Mouse (Mus musculus): ENCODE data around the gene Rps18. TPM values are rescaled to one million over a fixed set of nuclear protein-coding genes. Genes with fewer than 3 reads are reported as not detected.

Rps18 gene
- polyA plus RNA-seq, 1 experiment, result not detected

GRCm38 (mm10) chr17:33940206-33940805 is 15.5 kb downstream of the Rps18 start, which contains the start of the genes Pfdn6 and Wdr46:
Gene Pfdn6 (minus strand): TSS chr17:33940343.
Gene Wdr46 (plus strand): TSS chr17:33940660.
- TF ChIP-seq POLR2A (IDR thresholded peaks at IDR 0.05; ENCODE audit: insufficient read depth, low read depth, low read length) (peak; percentile 42; the same call in 1 of the 2 replicates), CTCF (IDR thresholded peaks at IDR 0.05; ENCODE audit: insufficient read depth, low read depth, low read length) (no peak)
- peak within 1 kb of the TSS; percentile 77 for H3K4me3 ChIP-seq (ENCODE audit: insufficient read depth, low read depth, low read length)
- WGBS, result under 1% methylated on average over 36 of the region's 36 CpGs

GRCm38 (mm10) chr17:33938783-33939182 is 17.0 kb downstream of the Rps18 start:
- H3K27ac ChIP-seq (ENCODE audit: insufficient read depth, low read depth, low read length), result no peak overlapping the region
- 78% methylated on average over 11 of the region's 11 CpGs for WGBS
- TF ChIP-seq POLR2A (IDR thresholded peaks at IDR 0.05; ENCODE audit: insufficient read depth, low read depth, low read length) (no peak), CTCF (IDR thresholded peaks at IDR 0.05; ENCODE audit: insufficient read depth, low read depth, low read length) (no peak)
- H3K4me1 ChIP-seq (ENCODE audit: control insufficient read depth, insufficient read depth, low read length), result peaks cover 20% of the 10 kb centered on the region
- no peak overlapping the region for H3K4me3 ChIP-seq (ENCODE audit: insufficient read depth, low read depth, low read length)

More at GRCm38 (mm10) chr17:33940206-33940805, 15.5 kb downstream of the Rps18 start, which contains the start of the genes Pfdn6 and Wdr46:
- peaks cover 20% of the 10 kb centered on the region for H3K4me1 ChIP-seq (ENCODE audit: control insufficient read depth, insufficient read depth, low read length)
- H3K27ac ChIP-seq (ENCODE audit: insufficient read depth, low read depth, low read length), result peak within 1 kb of the TSS; percentile 40; the same call in 1 of the 2 replicates

- Histone ChIP-seq H3K27ac (ENCODE audit: insufficient read depth, low read depth, low read length) (no peak overlapping the region), H3K4me1 (ENCODE audit: control insufficient read depth, insufficient read depth, low read length) (peaks cover 20% of the 10 kb centered on the region), H3K4me3 (ENCODE audit: insufficient read depth, low read depth, low read length) (no peak overlapping the region)
- TF ChIP-seq CTCF (IDR thresholded peaks at IDR 0.05; ENCODE audit: insufficient read depth, low read depth, low read length) (no peak), POLR2A (IDR thresholded peaks at IDR 0.05; ENCODE audit: insufficient read depth, low read depth, low read length) (no peak)
- WGBS, result 87% methylated on average over 15 of the region's 15 CpGs
Measured at GRCm38 (mm10) chr17:33936993-33937392, 18.8 kb downstream of the Rps18 start.

DNA sequence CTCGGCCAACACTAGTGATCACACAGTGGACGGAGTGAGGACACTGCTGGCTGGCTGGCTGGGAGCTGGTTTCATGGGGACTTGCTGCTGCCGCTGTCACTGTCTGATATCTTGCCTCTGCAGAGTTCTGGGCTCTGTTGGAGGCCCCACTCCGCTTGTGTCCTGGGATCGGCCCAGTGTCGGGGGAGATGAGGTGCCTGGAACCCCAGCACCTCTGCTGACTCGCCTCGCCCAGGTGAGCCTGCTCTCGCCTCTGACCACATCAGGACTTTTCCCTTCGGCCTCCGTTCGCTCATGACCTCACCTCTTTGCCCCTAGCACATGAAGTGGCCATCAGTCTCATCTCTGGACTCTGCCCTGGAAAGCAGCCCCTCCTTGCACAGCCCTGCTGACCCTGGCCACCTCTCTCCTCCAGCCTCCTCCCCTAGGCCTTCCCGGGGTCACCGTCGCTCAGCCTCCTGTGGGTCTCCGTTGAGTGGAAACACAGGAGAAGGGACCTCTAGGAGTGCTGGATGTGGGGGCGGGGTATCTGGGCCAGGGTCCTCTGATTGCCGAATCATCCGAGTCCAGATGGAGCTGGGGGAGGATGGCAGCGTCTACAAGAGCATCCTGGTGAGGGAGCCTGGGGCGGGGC is 20.3 kb downstream of the Rps18 start:
- H3K4me3 ChIP-seq (ENCODE audit: insufficient read depth, low read depth, low read length), result no peak overlapping the region
- H3K27ac ChIP-seq (ENCODE audit: insufficient read depth, low read depth, low read length), result no peak overlapping the region
- WGBS, result 91% methylated on average over 21 of the region's 21 CpGs
- TF ChIP-seq POLR2A (IDR thresholded peaks at IDR 0.05; ENCODE audit: insufficient read depth, low read depth, low read length) (no peak), CTCF (IDR thresholded peaks at IDR 0.05; ENCODE audit: insufficient read depth, low read depth, low read length) (no peak)
- H3K4me1 ChIP-seq (ENCODE audit: control insufficient read depth, insufficient read depth, low read length), result peaks cover 18% of the 10 kb centered on the region

DNA sequence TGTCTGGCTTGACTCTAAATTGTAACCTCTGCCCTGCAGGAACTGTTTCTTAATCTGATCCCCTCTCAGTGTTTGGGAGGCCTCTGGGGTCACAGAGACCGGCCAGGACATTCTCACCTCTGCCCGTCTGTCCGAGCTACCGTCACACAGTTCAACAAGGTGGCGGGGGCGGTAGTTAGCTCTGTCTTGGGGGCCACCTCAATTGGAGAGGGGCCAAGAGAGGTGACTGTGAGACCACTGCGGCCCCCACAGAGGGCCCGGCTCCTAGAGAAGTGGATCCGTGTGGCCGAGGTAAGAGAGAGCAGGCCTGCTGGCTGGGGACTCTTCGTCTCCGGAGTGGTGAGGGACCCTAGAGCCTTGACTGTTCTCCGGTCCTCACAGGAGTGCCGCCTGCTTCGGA is 22.8 kb downstream of the Rps18 start:
- Histone ChIP-seq H3K4me3 (ENCODE audit: insufficient read depth, low read depth, low read length) (no peak overlapping the region), H3K4me1 (ENCODE audit: control insufficient read depth, insufficient read depth, low read length) (peaks cover 12% of the 10 kb centered on the region), H3K27ac (ENCODE audit: insufficient read depth, low read depth, low read length) (no peak overlapping the region)
- WGBS, result 92% methylated on average over 15 of the region's 15 CpGs
- TF ChIP-seq CTCF (IDR thresholded peaks at IDR 0.05; ENCODE audit: insufficient read depth, low read depth, low read length) (no peak), POLR2A (IDR thresholded peaks at IDR 0.05; ENCODE audit: insufficient read depth, low read depth, low read length) (no peak)

GRCm38 (mm10) chr17:33932448-33932847 is 23.4 kb downstream of the Rps18 start:
- TF ChIP-seq CTCF (IDR thresholded peaks at IDR 0.05; ENCODE audit: insufficient read depth, low read depth, low read length) (no peak), POLR2A (IDR thresholded peaks at IDR 0.05; ENCODE audit: insufficient read depth, low read depth, low read length) (no peak)
- H3K4me1 ChIP-seq (ENCODE audit: control insufficient read depth, insufficient read depth, low read length), result peaks cover 12% of the 10 kb centered on the region
- WGBS, result 87% methylated on average over 14 of the region's 14 CpGs

GRCm38 (mm10) chr17:33931947-33932346 is 23.9 kb downstream of the Rps18 start:
- Histone ChIP-seq H3K4me3 (ENCODE audit: insufficient read depth, low read depth, low read length) (no peak overlapping the region), H3K27ac (ENCODE audit: insufficient read depth, low read depth, low read length) (no peak overlapping the region), H3K4me1 (ENCODE audit: control insufficient read depth, insufficient read depth, low read length) (peaks cover 12% of the 10 kb centered on the region)
- WGBS, result 94% methylated on average over 11 of the region's 11 CpGs
- TF ChIP-seq CTCF (IDR thresholded peaks at IDR 0.05; ENCODE audit: insufficient read depth, low read depth, low read length), result no peak
- no peak for TF ChIP-seq POLR2A (IDR thresholded peaks at IDR 0.05; ENCODE audit: insufficient read depth, low read depth, low read length)

More at GRCm38 (mm10) chr17:33932448-33932847, 23.4 kb downstream of the Rps18 start:
- Histone ChIP-seq H3K27ac (ENCODE audit: insufficient read depth, low read depth, low read length) (no peak overlapping the region), H3K4me3 (ENCODE audit: insufficient read depth, low read depth, low read length) (no peak overlapping the region)

- 34% methylated on average over 18 of the region's 18 CpGs for WGBS
- Histone ChIP-seq H3K4me1 (ENCODE audit: control insufficient read depth, insufficient read depth, low read length) (peaks cover 12% of the 10 kb centered on the region), H3K27ac (ENCODE audit: insufficient read depth, low read depth, low read length) (no peak overlapping the region), H3K4me3 (ENCODE audit: insufficient read depth, low read depth, low read length) (peak overlapping the region; percentile 77)
- no peak for TF ChIP-seq CTCF (IDR thresholded peaks at IDR 0.05; ENCODE audit: insufficient read depth, low read depth, low read length)
- no peak for TF ChIP-seq POLR2A (IDR thresholded peaks at IDR 0.05; ENCODE audit: insufficient read depth, low read depth, low read length)
Measured at GRCm38 (mm10) chr17:33931159-33931866, 24.5 kb downstream of the Rps18 start.
